In the genomic region with DNA sequence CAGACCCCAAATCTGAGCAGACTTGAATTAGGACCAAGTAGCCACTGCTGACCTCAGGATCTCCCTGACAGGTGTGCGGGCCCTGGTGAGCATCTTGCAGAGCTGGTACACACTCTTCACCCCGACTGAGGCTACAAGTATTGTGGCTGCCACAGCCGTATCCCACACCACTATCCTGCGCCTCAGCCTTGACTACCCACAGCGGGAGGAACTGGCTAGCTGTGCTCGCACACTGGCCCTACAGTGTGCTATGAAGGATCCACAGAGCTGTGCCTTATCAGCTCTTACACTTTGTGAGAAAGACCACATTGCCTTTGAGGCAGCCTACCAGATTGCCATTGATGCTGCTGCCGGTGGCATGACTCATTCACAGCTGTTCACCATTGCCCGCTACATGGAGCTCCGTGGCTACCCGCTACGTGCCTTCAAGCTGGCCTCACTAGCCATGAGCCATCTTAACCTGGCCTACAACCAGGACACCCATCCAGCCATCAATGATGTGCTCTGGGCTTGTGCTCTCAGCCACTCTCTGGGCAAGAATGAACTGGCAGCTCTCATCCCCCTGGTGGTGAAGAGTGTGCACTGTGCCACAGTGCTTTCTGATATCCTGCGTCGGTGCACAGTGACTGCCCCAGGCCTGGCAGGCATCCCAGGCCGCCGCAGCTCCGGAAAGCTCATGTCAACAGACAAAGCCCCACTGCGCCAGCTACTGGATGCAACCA, we compare ENCODE assay signal across 7 mouse cellular contexts. TPM values are rescaled to one million over a fixed set of nuclear protein-coding genes. Genes with fewer than 3 reads are reported as not detected.
DNase-seq lines count a peak whose midpoint lies in the region; ATAC-seq and TF ChIP-seq lines count a peak whose summit lies in the region.

No protein-coding gene starts in this region.

- ATAC-seq in limb, embryonic 12.5 days (ENCODE audit: insufficient number of reproducible peaks, insufficient read depth, low FRiP score, low TSS enrichment, low read depth) = peak; percentile 45; the same call in 1 of the 2 replicates
- ATAC-seq in midbrain, embryonic 14.5 days (ENCODE audit: low FRiP score, low TSS enrichment) = peak; percentile 64; the same call in 1 of the 2 replicates

- H3K9ac ChIP-seq in limb, embryonic 12.5 days (replicated peaks) = no peak overlapping the region
- H3K9ac ChIP-seq in midbrain, embryonic 14.5 days (replicated peaks; ENCODE audit: low read length) = no peak overlapping the region

- H3K27me3 ChIP-seq in kidney, adult 2 months (replicated peaks; ENCODE audit: control insufficient read depth, insufficient read depth, low read length) = no peaks in the 10 kb centered on the region
- no peaks in the 10 kb centered on the region for H3K27me3 ChIP-seq in limb, embryonic 12.5 days
- H3K27me3 ChIP-seq in midbrain, embryonic 14.5 days (ENCODE audit: control insufficient read depth, insufficient read depth, low read length) = no peaks in the 10 kb centered on the region

- H3K27ac ChIP-seq in cortical plate, adult 2 months (ENCODE audit: insufficient read depth, low read length) = no peak overlapping the region
- H3K27ac ChIP-seq in kidney, adult 2 months (ENCODE audit: insufficient read depth, low read depth, low read length) = no peak overlapping the region
- no peak overlapping the region for H3K27ac ChIP-seq in limb, embryonic 12.5 days
- H3K27ac ChIP-seq in midbrain, embryonic 14.5 days (replicated peaks; ENCODE audit: low read depth, low read length) = no peak overlapping the region

- no peaks in the 10 kb centered on the region for H3K9me3 ChIP-seq in limb, embryonic 12.5 days
- no peaks in the 10 kb centered on the region for H3K9me3 ChIP-seq in midbrain, embryonic 14.5 days (ENCODE audit: control insufficient read depth, low read length)

- WGBS in kidney, adult 2 months = 61% methylated on average over 17 of the region's 17 CpGs
- 69% methylated on average over 17 of the region's 17 CpGs for WGBS in limb, embryonic 12.5 days
- WGBS in midbrain, embryonic 14.5 days = 65% methylated on average over 17 of the region's 17 CpGs

- TF ChIP-seq CTCF in cortical plate, adult 2 months (IDR thresholded peaks at IDR 0.05; ENCODE audit: extremely low read depth, insufficient read depth, low read length) = peak; percentile 72
- peak; percentile 86 for TF ChIP-seq CTCF in kidney, adult 2 months (conservative IDR thresholded peaks at IDR 0.05; ENCODE audit: insufficient read depth, insufficient read length, low read depth, low read length)

- peak; percentile 56 to 66 for DNase-seq in adrenal gland, adult 18-20 months (ENCODE audit: low spot score in 2 of 2)
- DNase-seq in gastrocnemius, postnatal 25 days = peak; percentile 40
- DNase-seq in kidney, adult 2 months = peak; percentile 88
- peak; percentile 84 for DNase-seq in midbrain, embryonic 14.5 days
- peak; percentile 18 to 38 for DNase-seq in spleen, adult 18-20 months

- no peak for TF ChIP-seq POLR2A in cortical plate, adult 2 months (IDR thresholded peaks at IDR 0.05; ENCODE audit: extremely low read depth, insufficient read depth, low read length)
- TF ChIP-seq POLR2A in kidney, adult 2 months (IDR thresholded peaks at IDR 0.05; ENCODE audit: low read depth, low read length) = no peak

- H3K36me3 ChIP-seq in kidney, adult 2 months (ENCODE audit: control insufficient read depth, insufficient read depth, low read length) = no peaks in the 10 kb centered on the region
- peaks cover 24% of the 10 kb centered on the region for H3K36me3 ChIP-seq in limb, embryonic 12.5 days
- peaks cover 59% of the 10 kb centered on the region for H3K36me3 ChIP-seq in midbrain, embryonic 14.5 days (ENCODE audit: control insufficient read depth, insufficient read depth, low read length)

- no peaks in the 10 kb centered on the region for H3K4me1 ChIP-seq in cortical plate, adult 2 months (ENCODE audit: control insufficient read depth, insufficient read depth, low read length)
- H3K4me1 ChIP-seq in kidney, adult 2 months (ENCODE audit: control insufficient read depth, insufficient read depth, low read length) = no peaks in the 10 kb centered on the region
- no peaks in the 10 kb centered on the region for H3K4me1 ChIP-seq in limb, embryonic 12.5 days (replicated peaks)
- no peaks in the 10 kb centered on the region for H3K4me1 ChIP-seq in midbrain, embryonic 14.5 days (ENCODE audit: control insufficient read depth, insufficient read depth, low read length)

- no peak overlapping the region for H3K4me2 ChIP-seq in limb, embryonic 12.5 days
- H3K4me2 ChIP-seq in midbrain, embryonic 14.5 days (ENCODE audit: low read length) = no peak overlapping the region

- no peak overlapping the region for H3K4me3 ChIP-seq in cortical plate, adult 2 months (ENCODE audit: insufficient read depth, low read length)
- H3K4me3 ChIP-seq in kidney, adult 2 months (ENCODE audit: insufficient read depth, low read depth, low read length) = no peak overlapping the region
- no peak overlapping the region for H3K4me3 ChIP-seq in limb, embryonic 12.5 days (replicated peaks)
- no peak overlapping the region for H3K4me3 ChIP-seq in midbrain, embryonic 14.5 days (replicated peaks; ENCODE audit: low read depth, low read length)

RNA-seq across cellular contexts. Expression of gene Urod, which starts 7.7 kb away (rescaled TPM):
- total RNA-seq in adrenal gland, adult 18-20 months (2021) = 100 to 1,000 TPM; 116 to 124 TPM
- polyA plus RNA-seq in cortical plate, adult 2 months (2012; rRNA removed) = 68.1 and 73.8 TPM in 2 replicates
- total RNA-seq in gastrocnemius, postnatal 25 days (2021) = 10 to 100 TPM; 59.0 to 59.9 TPM
- 107 and 114 TPM in 2 replicates for polyA plus RNA-seq in kidney, adult 2 months (2012; rRNA removed)
- 110 and 111 TPM in 2 replicates for polyA plus RNA-seq in limb, embryonic 12.5 days (2016; fragmentation: Nextera tagmentation; extraction: Ambion mirVana)
- 48.6 and 54.8 TPM in 2 replicates for polyA plus RNA-seq in midbrain, embryonic 14.5 days (2014; fragmentation: Nextera tagmentation; extraction: Ambion mirVana)

RNA-seq across cellular contexts. Expression of gene Hectd3, which starts 8.6 kb away (rescaled TPM):
- 10 to 100 TPM; 26.7 to 28.0 TPM for total RNA-seq in adrenal gland, adult 18-20 months (2021)
- 44.6 and 50.1 TPM in 2 replicates for polyA plus RNA-seq in cortical plate, adult 2 months (2012; rRNA removed)
- total RNA-seq in gastrocnemius, postnatal 25 days (2021) = 10 to 100 TPM; 13.1 to 14.7 TPM
- polyA plus RNA-seq in kidney, adult 2 months (2012; rRNA removed) = 51.9 and 66.1 TPM in 2 replicates
- polyA plus RNA-seq in limb, embryonic 12.5 days (2016; fragmentation: Nextera tagmentation; extraction: Ambion mirVana) = 10.7 and 10.8 TPM in 2 replicates
- 17.2 and 18.6 TPM in 2 replicates for polyA plus RNA-seq in midbrain, embryonic 14.5 days (2014; fragmentation: Nextera tagmentation; extraction: Ambion mirVana)

RNA-seq across cellular contexts. Expression of gene Eif2b3, which starts 32.6 kb away (rescaled TPM):
- total RNA-seq in adrenal gland, adult 18-20 months (2021) = 10 to 100 TPM; 29.5 to 30.9 TPM
- 19.0 and 20.2 TPM in 2 replicates for polyA plus RNA-seq in cortical plate, adult 2 months (2012; rRNA removed)
- 10 to 100 TPM; 17.6 to 18.4 TPM for total RNA-seq in gastrocnemius, postnatal 25 days (2021)
- polyA plus RNA-seq in kidney, adult 2 months (2012; rRNA removed) = 8.0 and 9.2 TPM in 2 replicates
- polyA plus RNA-seq in limb, embryonic 12.5 days (2016; fragmentation: Nextera tagmentation; extraction: Ambion mirVana) = 53.0 and 54.0 TPM in 2 replicates
- 49.7 and 52.0 TPM in 2 replicates for polyA plus RNA-seq in midbrain, embryonic 14.5 days (2014; fragmentation: Nextera tagmentation; extraction: Ambion mirVana)

Comparison
In these comparisons a context has a peak if more than half of its experiments do, and no peak if none do; other contexts are left out.
1. DNase-seq: peak in every context shown above with its lines; median percentile 88 in kidney, adult 2 months; 84 in midbrain, embryonic 14.5 days; 61 in adrenal gland, adult 18-20 months; 40 in gastrocnemius, postnatal 25 days; 28 in spleen, adult 18-20 months.